Comparison of ENCODE assay signal across 8 mouse cellular contexts in the genomic region with DNA sequence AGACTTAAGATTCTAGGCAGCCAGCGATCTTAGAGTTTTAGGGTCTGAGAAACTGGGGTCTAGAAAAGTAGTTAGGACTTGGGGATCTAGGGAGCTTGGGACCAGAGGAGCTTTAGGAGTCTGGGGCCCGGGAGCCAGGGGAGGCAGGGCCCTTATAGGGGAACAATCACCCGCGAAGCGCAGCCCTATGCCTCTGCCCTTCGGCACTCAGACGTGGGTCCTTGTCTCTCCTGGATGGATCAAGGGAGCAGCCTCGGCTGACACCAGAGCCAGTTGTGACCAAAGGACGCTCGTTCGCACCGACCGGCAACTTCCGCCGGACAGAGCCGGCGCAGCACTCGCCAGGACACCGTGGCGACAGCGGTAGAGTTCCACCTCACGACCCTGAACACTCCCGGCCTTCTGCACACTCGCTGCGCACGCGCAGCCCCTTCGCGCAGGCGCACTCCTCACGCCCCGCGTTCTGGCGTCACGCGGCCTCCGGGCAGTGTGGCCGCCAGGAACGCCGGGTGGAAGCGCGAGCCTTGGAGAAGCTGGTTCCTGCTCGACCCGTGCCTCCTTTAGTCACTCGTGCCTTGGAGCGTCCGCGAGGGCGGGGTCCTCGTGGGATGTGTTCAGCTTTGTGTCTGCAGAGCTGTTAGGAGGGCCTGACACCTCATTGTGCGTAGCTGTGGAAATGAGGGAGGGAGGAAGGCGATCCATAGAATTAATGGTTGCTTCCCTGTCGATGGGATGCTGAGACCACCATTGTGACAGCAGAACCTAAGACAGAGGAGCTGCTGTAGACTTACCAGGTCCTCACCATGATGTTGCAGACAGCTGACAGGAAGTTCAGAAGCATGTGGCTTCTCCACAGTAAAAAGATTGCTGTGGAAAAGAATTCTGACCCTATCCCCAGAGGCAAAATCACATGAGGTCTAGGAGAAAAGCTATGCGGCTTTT. TPM values are rescaled to one million over a fixed set of nuclear protein-coding genes. Genes with fewer than 3 reads are reported as not detected.
DNase-seq lines count a peak whose midpoint lies in the region; ATAC-seq and TF ChIP-seq lines count a peak whose summit lies in the region.

No protein-coding gene starts in this region.

- H3K36me3 ChIP-seq in hindbrain, embryonic 10.5 days: no peaks in the 10 kb centered on the region
- H3K36me3 ChIP-seq in lung, embryonic 16.5 days (ENCODE audit: control insufficient read depth, insufficient read depth, low read length): no peaks in the 10 kb centered on the region
- H3K36me3 ChIP-seq in thymus, adult 2 months (ENCODE audit: control insufficient read depth, insufficient read depth, low read length): no peaks in the 10 kb centered on the region

- TF ChIP-seq POLR2A in thymus, adult 2 months (IDR thresholded peaks at IDR 0.05; ENCODE audit: control insufficient read depth, extremely low read depth, insufficient read depth, low read length, poor library complexity): peak; percentile 90

- WGBS in hindbrain, embryonic 10.5 days: 4% methylated on average over 54 of the region's 54 CpGs
- WGBS in lung, embryonic 16.5 days: 3% methylated on average over 54 of the region's 54 CpGs
- WGBS in thymus, adult 2 months: under 1% methylated on average over 54 of the region's 54 CpGs

- no peaks in the 10 kb centered on the region for H3K9me3 ChIP-seq in hindbrain, embryonic 10.5 days
- no peaks in the 10 kb centered on the region for H3K9me3 ChIP-seq in lung, embryonic 16.5 days (ENCODE audit: control insufficient read depth, low read length)

- H3K4me1 ChIP-seq in hindbrain, embryonic 10.5 days (replicated peaks): peaks cover 30% of the 10 kb centered on the region
- H3K4me1 ChIP-seq in lung, embryonic 16.5 days (replicated peaks; ENCODE audit: control insufficient read depth, insufficient read depth, low read length): peaks cover 14% of the 10 kb centered on the region
- peaks cover 19% of the 10 kb centered on the region for H3K4me1 ChIP-seq in thymus, adult 2 months (replicated peaks; ENCODE audit: control insufficient read depth, insufficient read depth, low read length)

- peak overlapping the region; percentile 85 for H3K9ac ChIP-seq in lung, embryonic 16.5 days (ENCODE audit: low read length)

- peaks cover 19% of the 10 kb centered on the region for H3K27me3 ChIP-seq in hindbrain, embryonic 10.5 days (ENCODE audit: insufficient read depth, poor library complexity, severe bottlenecking)
- no peaks in the 10 kb centered on the region for H3K27me3 ChIP-seq in lung, embryonic 16.5 days (ENCODE audit: control insufficient read depth, insufficient read depth, low read depth, low read length)
- H3K27me3 ChIP-seq in thymus, adult 2 months (ENCODE audit: control insufficient read depth, insufficient read depth, low read length): no peaks in the 10 kb centered on the region

- peak overlapping the region; percentile 95 for H3K27ac ChIP-seq in hindbrain, embryonic 10.5 days
- peak overlapping the region; percentile 62 for H3K27ac ChIP-seq in lung, embryonic 16.5 days (ENCODE audit: low read length)
- H3K27ac ChIP-seq in thymus, adult 2 months (ENCODE audit: control insufficient read depth, insufficient read depth, low read length): peak overlapping the region; percentile 25

- peak overlapping the region; percentile 70 for H3K4me3 ChIP-seq in hindbrain, embryonic 10.5 days
- H3K4me3 ChIP-seq in lung, embryonic 16.5 days (ENCODE audit: low read length): peak overlapping the region; percentile 65
- H3K4me3 ChIP-seq in thymus, adult 2 months (ENCODE audit: control insufficient read depth, insufficient read depth, low read length): peak overlapping the region; percentile 78

- peak; percentile 97 for DNase-seq in Muller cell, postnatal 12 days (ENCODE audit: inconsistent ontology term)
- DNase-seq in cerebellum, adult 9-10 months: peak; percentile 94
- peak; percentile 95 for DNase-seq in hindbrain, embryonic 10.5 days (ENCODE audit: low spot score)
- DNase-seq in layer of hippocampus, adult 9-11 months: peak; percentile 94
- peak; percentile 89 for DNase-seq in ovary, adult 18-20 months (ENCODE audit: low spot score)
- DNase-seq in thymus, adult 2 months: peak; percentile 93

- H3K4me2 ChIP-seq in lung, embryonic 16.5 days (ENCODE audit: low read depth, low read length): peak overlapping the region; percentile 61

- 0 out of 2 replicates have a peak, but pooled peaks have one; percentile 37 for TF ChIP-seq CTCF in thymus, adult 2 months (IDR thresholded peaks at IDR 0.05; ENCODE audit: borderline replicate concordance, control insufficient read depth, extremely low read depth, insufficient read depth, low read length, poor library complexity)

- ATAC-seq in frontal cortex, adult (ENCODE audit: low TSS enrichment): peak; percentile 91
- ATAC-seq in lung, embryonic 16.5 days (ENCODE audit: low read depth): peak; percentile 97

RNA-seq across cellular contexts. Expression of gene Zbtb42, which starts 14.8 kb away (rescaled TPM):
- polyA plus RNA-seq in hindbrain, embryonic 10.5 days (2016; fragmentation: Nextera tagmentation; extraction: Ambion mirVana): 7.1 and 10.9 TPM in 2 replicates
- 11.1 and 11.3 TPM in 2 replicates for polyA plus RNA-seq in lung, embryonic 16.5 days (2015; fragmentation: Nextera tagmentation; extraction: Ambion mirVana)
- polyA plus RNA-seq in thymus, adult 2 months (2012; rRNA removed): 15.9 and 17.8 TPM in 2 replicates

RNA-seq across cellular contexts. Expression of gene Akt1, which starts 18.8 kb away (rescaled TPM):
- 50.9 and 56.8 TPM in 2 replicates for polyA plus RNA-seq in hindbrain, embryonic 10.5 days (2016; fragmentation: Nextera tagmentation; extraction: Ambion mirVana)
- polyA plus RNA-seq in lung, embryonic 16.5 days (2015; fragmentation: Nextera tagmentation; extraction: Ambion mirVana): 42.4 and 43.5 TPM in 2 replicates
- 220 and 229 TPM in 2 replicates for polyA plus RNA-seq in thymus, adult 2 months (2012; rRNA removed)

RNA-seq across cellular contexts. Expression of gene Cep170b, which starts 26.8 kb away (rescaled TPM):
- 6.7 and 8.7 TPM in 2 replicates for polyA plus RNA-seq in hindbrain, embryonic 10.5 days (2016; fragmentation: Nextera tagmentation; extraction: Ambion mirVana)
- polyA plus RNA-seq in lung, embryonic 16.5 days (2015; fragmentation: Nextera tagmentation; extraction: Ambion mirVana): 13.5 and 15.8 TPM in 2 replicates
- 21.1 and 22.8 TPM in 2 replicates for polyA plus RNA-seq in thymus, adult 2 months (2012; rRNA removed)

RNA-seq across cellular contexts. Expression of gene Siva1, which starts 49.0 kb away (rescaled TPM):
- polyA plus RNA-seq in hindbrain, embryonic 10.5 days (2016; fragmentation: Nextera tagmentation; extraction: Ambion mirVana): 281 and 334 TPM in 2 replicates
- 181 and 206 TPM in 2 replicates for polyA plus RNA-seq in lung, embryonic 16.5 days (2015; fragmentation: Nextera tagmentation; extraction: Ambion mirVana)
- 131 and 134 TPM in 2 replicates for polyA plus RNA-seq in thymus, adult 2 months (2012; rRNA removed)

Comparison
In these comparisons a context has a peak if more than half of its experiments do, and no peak if none do; other contexts are left out.
1. Peak in every context shown above with its lines: DNase-seq, ATAC-seq, H3K4me3 ChIP-seq and H3K27ac ChIP-seq.
2. H3K27ac ChIP-seq: peak in every context shown above with its lines; median percentile 95 in hindbrain, embryonic 10.5 days; 62 in lung, embryonic 16.5 days; 25 in thymus, adult 2 months.